Mouse (Mus musculus): ENCODE data around the gene Lonrf2. TPM values are rescaled to one million over a fixed set of nuclear protein-coding genes. Genes with fewer than 3 reads are reported as not detected.

The Lonrf2 gene
- total and polyA plus RNA-seq, 2 experiments: not detected

GRCm38 (mm10) chr1:38860867-38861524, 24.5 kb upstream of the Lonrf2 start:
- H3K4me1 ChIP-seq (ENCODE audit: control insufficient read depth, insufficient read depth, low read length): peaks cover 5% of the 10 kb centered on the region; the same call in 1 of the 2 replicates
- no peaks in the 10 kb centered on the region for H3K27me3 ChIP-seq (ENCODE audit: control insufficient read depth, insufficient read depth, low read length)
- 82% methylated on average over 9 of the region's 9 CpGs for WGBS
- no peaks in the 10 kb centered on the region for H3K36me3 ChIP-seq (ENCODE audit: control insufficient read depth, insufficient read depth, low read length)
- no peak overlapping the region for H3K9ac ChIP-seq (ENCODE audit: low read depth, low read length)
- H3K79me2 ChIP-seq (ENCODE audit: control insufficient read depth, insufficient read depth, low read length): no peaks in the 10 kb centered on the region
- no peak for TF ChIP-seq POLR2A (IDR thresholded peaks at IDR 0.05; ENCODE audit: extremely low read depth, insufficient read depth, low read length)
- no peak for TF ChIP-seq CTCF (IDR thresholded peaks at IDR 0.05; ENCODE audit: low read depth, low read length)
- DNase-seq (ENCODE audit: extremely low read depth, low read depth, low spot score): no peak
- H3K27ac ChIP-seq (replicated peaks; ENCODE audit: insufficient read depth, low read depth, low read length): no peak overlapping the region
- no peak overlapping the region for H3K4me3 ChIP-seq (ENCODE audit: insufficient read depth, low read depth, low read length)

DNA sequence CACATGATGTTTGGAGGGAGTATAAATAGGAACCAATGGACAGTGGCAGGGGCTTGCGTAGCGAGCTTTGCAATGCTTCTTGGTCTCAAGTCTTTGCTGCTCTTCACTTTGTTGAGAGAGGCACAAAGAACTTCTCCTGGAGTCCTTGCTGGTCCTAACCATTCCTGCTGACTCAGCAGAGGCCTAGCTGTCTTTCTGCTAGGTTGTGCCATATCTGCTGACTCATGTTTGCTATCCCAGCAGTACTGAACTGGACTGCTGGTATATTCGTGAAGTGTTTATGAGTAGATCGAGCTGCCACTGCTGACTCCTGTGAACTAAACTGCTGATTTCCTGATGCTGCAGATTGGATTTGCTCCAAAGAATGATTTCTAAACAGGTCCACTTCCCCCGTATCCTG, 23.7 kb upstream of the Lonrf2 start:
- no peaks in the 10 kb centered on the region for H3K36me3 ChIP-seq (ENCODE audit: control insufficient read depth, insufficient read depth, low read length)
- H3K27ac ChIP-seq (replicated peaks; ENCODE audit: insufficient read depth, low read depth, low read length): no peak overlapping the region
- H3K4me3 ChIP-seq (ENCODE audit: insufficient read depth, low read depth, low read length): no peak overlapping the region
- H3K9ac ChIP-seq (ENCODE audit: low read depth, low read length): no peak overlapping the region
- no peaks in the 10 kb centered on the region for H3K79me2 ChIP-seq (ENCODE audit: control insufficient read depth, insufficient read depth, low read length)
- DNase-seq (ENCODE audit: extremely low read depth, low read depth, low spot score): peak; percentile 8
- TF ChIP-seq POLR2A (IDR thresholded peaks at IDR 0.05; ENCODE audit: extremely low read depth, insufficient read depth, low read length) (no peak), CTCF (IDR thresholded peaks at IDR 0.05; ENCODE audit: low read depth, low read length) (no peak)
- H3K27me3 ChIP-seq (ENCODE audit: control insufficient read depth, insufficient read depth, low read length): no peaks in the 10 kb centered on the region
- peaks cover 5% of the 10 kb centered on the region; the same call in 1 of the 2 replicates for H3K4me1 ChIP-seq (ENCODE audit: control insufficient read depth, insufficient read depth, low read length)
- WGBS: 84% methylated on average over 5 of the region's 5 CpGs

- 14% methylated on average over 3 of the region's 3 CpGs for WGBS
- DNase-seq (ENCODE audit: extremely low read depth, low read depth, low spot score): peak; percentile 24
- H3K9ac ChIP-seq (ENCODE audit: low read depth, low read length): no peak overlapping the region
Measured at GRCm38 (mm10) chr1:38856196-38856595, 19.7 kb upstream of the Lonrf2 start.

DNA sequence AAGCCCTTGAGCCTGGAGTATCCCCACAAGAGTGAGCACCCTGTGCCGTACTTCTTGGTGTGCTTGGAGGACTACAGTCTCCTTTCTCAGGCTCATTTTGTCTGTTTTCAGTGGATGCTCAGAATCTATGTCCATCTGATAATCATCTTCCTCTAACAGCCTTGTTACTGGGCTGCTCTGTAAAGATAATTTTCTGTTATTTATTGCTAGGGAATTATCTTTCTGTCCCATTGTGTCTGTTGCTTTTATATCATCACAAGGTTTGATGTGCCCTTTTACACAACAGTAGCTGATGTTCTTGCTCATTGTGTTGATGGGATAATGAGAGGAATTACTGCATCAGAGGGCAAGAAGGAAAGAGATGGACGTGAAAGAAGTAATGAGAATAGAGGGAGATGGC, 15.7 kb upstream of the Lonrf2 start:
- WGBS: 66% methylated on average over 2 of the region's 2 CpGs
- H3K27me3 ChIP-seq (ENCODE audit: control insufficient read depth, insufficient read depth, low read length): no peaks in the 10 kb centered on the region
- H3K4me3 ChIP-seq (ENCODE audit: insufficient read depth, low read depth, low read length): no peak overlapping the region
- TF ChIP-seq CTCF (IDR thresholded peaks at IDR 0.05; ENCODE audit: low read depth, low read length): no peak
- TF ChIP-seq POLR2A (IDR thresholded peaks at IDR 0.05; ENCODE audit: extremely low read depth, insufficient read depth, low read length): no peak
- no peaks in the 10 kb centered on the region for H3K79me2 ChIP-seq (ENCODE audit: control insufficient read depth, insufficient read depth, low read length)
- no peaks in the 10 kb centered on the region for H3K36me3 ChIP-seq (ENCODE audit: control insufficient read depth, insufficient read depth, low read length)
- no peaks in the 10 kb centered on the region for H3K4me1 ChIP-seq (ENCODE audit: control insufficient read depth, insufficient read depth, low read length)
- no peak for DNase-seq (ENCODE audit: extremely low read depth, low read depth, low spot score)
- no peak overlapping the region for H3K9ac ChIP-seq (ENCODE audit: low read depth, low read length)
- no peak overlapping the region for H3K27ac ChIP-seq (replicated peaks; ENCODE audit: insufficient read depth, low read depth, low read length)

More at GRCm38 (mm10) chr1:38856196-38856595, 19.7 kb upstream of the Lonrf2 start:
- no peaks in the 10 kb centered on the region for H3K79me2 ChIP-seq (ENCODE audit: control insufficient read depth, insufficient read depth, low read length)
- no peak overlapping the region for H3K27ac ChIP-seq (replicated peaks; ENCODE audit: insufficient read depth, low read depth, low read length)
- no peaks in the 10 kb centered on the region for H3K36me3 ChIP-seq (ENCODE audit: control insufficient read depth, insufficient read depth, low read length)
- TF ChIP-seq POLR2A (IDR thresholded peaks at IDR 0.05; ENCODE audit: extremely low read depth, insufficient read depth, low read length): no peak
- TF ChIP-seq CTCF (IDR thresholded peaks at IDR 0.05; ENCODE audit: low read depth, low read length): peak; percentile 74
- no peaks in the 10 kb centered on the region for H3K27me3 ChIP-seq (ENCODE audit: control insufficient read depth, insufficient read depth, low read length)
- H3K4me3 ChIP-seq (ENCODE audit: insufficient read depth, low read depth, low read length): no peak overlapping the region
- H3K4me1 ChIP-seq (ENCODE audit: control insufficient read depth, insufficient read depth, low read length): peaks cover under 1% of the 10 kb centered on the region; the same call in 1 of the 2 replicates

- Histone ChIP-seq H3K36me3 (ENCODE audit: control insufficient read depth, insufficient read depth, low read length) (no peaks in the 10 kb centered on the region), H3K27ac (replicated peaks; ENCODE audit: insufficient read depth, low read depth, low read length) (no peak overlapping the region), H3K79me2 (ENCODE audit: control insufficient read depth, insufficient read depth, low read length) (no peaks in the 10 kb centered on the region), H3K4me1 (ENCODE audit: control insufficient read depth, insufficient read depth, low read length) (no peaks in the 10 kb centered on the region), H3K4me3 (ENCODE audit: insufficient read depth, low read depth, low read length) (no peak overlapping the region), H3K9ac (ENCODE audit: low read depth, low read length) (no peak overlapping the region), H3K27me3 (ENCODE audit: control insufficient read depth, insufficient read depth, low read length) (no peaks in the 10 kb centered on the region)
- DNase-seq (ENCODE audit: extremely low read depth, low read depth, low spot score): no peak
- WGBS: 50% methylated on average over 2 of the region's 2 CpGs
- TF ChIP-seq CTCF (IDR thresholded peaks at IDR 0.05; ENCODE audit: low read depth, low read length): no peak
- TF ChIP-seq POLR2A (IDR thresholded peaks at IDR 0.05; ENCODE audit: extremely low read depth, insufficient read depth, low read length): no peak
Measured at GRCm38 (mm10) chr1:38850650-38851049, 14.1 kb upstream of the Lonrf2 start.
